Mouse (Mus musculus) intestine, embryonic 16.5 days (tissue): ENCODE data around the gene Ldb1. TPM values are rescaled to one million over a fixed set of nuclear protein-coding genes. Genes with fewer than 3 reads are reported as not detected.

Experiments used
- ATAC-seq: fragments of 200-750 bp; cut with Nextera tagmentation; 2 replicates; pipeline ENCODE4 v1.8.0; 2017; ENCODE audit warnings: moderate TSS enrichment, moderate library complexity
- H3K27ac ChIP-seq: fragments of 300-500 bp; sonication (generic); 2 replicates; pipeline ENCODE4 v1.5.1; 2014; ENCODE audit warnings: mild to moderate bottlenecking, low read length
- H3K27me3 ChIP-seq: fragments of 300-500 bp; sonication (generic); replicated peaks from 2 replicates; pipeline ENCODE4 v1.6.1; 2014; ENCODE audit warnings: low read length, control low read depth, mixed read lengths; ENCODE audit not compliant: control insufficient read depth, insufficient read depth
- H3K36me3 ChIP-seq: fragments of 300-500 bp; sonication (generic); 2 replicates; pipeline ENCODE4 v1.6.1; 2014; ENCODE audit warnings: low read length, control low read depth; ENCODE audit not compliant: control insufficient read depth, insufficient read depth
- H3K4me1 ChIP-seq: fragments of 300-500 bp; sonication (generic); 2 replicates; pipeline ENCODE4 v1.6.1; 2014; ENCODE audit warnings: low read length, control low read depth, mixed read lengths; ENCODE audit not compliant: control insufficient read depth, insufficient read depth
- H3K4me2 ChIP-seq: fragments of 300-500 bp; sonication (generic); 2 replicates; pipeline ENCODE4 v1.6.1; 2014; ENCODE audit warnings: low read depth, low read length, control low read depth
- H3K4me3 ChIP-seq: fragments of 300-500 bp; sonication (generic); 2 replicates; pipeline ENCODE4 v1.5.1; 2014; ENCODE audit warnings: mild to moderate bottlenecking, low read length
- H3K9ac ChIP-seq: fragments of 300-500 bp; sonication (generic); 2 replicates; pipeline ENCODE4 v1.6.1; 2014; ENCODE audit warnings: low read depth, low read length
- H3K9me3 ChIP-seq: fragments of 300-500 bp; sonication (generic); 2 replicates; pipeline ENCODE4 v1.6.1; 2016; ENCODE audit warnings: low read length, control low read depth; ENCODE audit not compliant: control insufficient read depth
- WGBS: fragments of 180-500 bp; shearing (Covaris S2); extraction: QIAGEN DNeasy Blood & Tissue Kit; methylation state at CpG from one replicate; pipeline ENCODE4 v1.1.7; 2014; 5-methylcytosine and 5-hydroxymethylcytosine counted together
- polyA plus RNA-seq: library from polyadenylated mRNA; unstranded; fragments of >200 nt; fragmentation: Nextera tagmentation; extraction: Ambion mirVana; gene quantifications from 2 replicates; pipeline ENCODE4 v1.2.1, GENCODE M21; 2015

Ldb1 gene
- polyA plus RNA-seq, 1 experiment from 2014 or later, result 23.3 TPM

- H3K27ac ChIP-seq, result no peak overlapping the region
- H3K9me3 ChIP-seq, result no peaks in the 10 kb centered on the region
- no peak overlapping the region for H3K9ac ChIP-seq
- H3K4me2 ChIP-seq, result no peak overlapping the region
- peaks cover 11% of the 10 kb centered on the region for H3K36me3 ChIP-seq
- ATAC-seq, result no peak
- H3K4me3 ChIP-seq, result no peak overlapping the region
- H3K27me3 ChIP-seq, result no peaks in the 10 kb centered on the region
- peaks cover 13% of the 10 kb centered on the region for H3K4me1 ChIP-seq
- WGBS, result 85% methylated on average over 7 of the region's 7 CpGs
Measured at GRCm38 (mm10) chr19:46073285-46073684, 28.3 kb upstream of the Ldb1 start.

DNA sequence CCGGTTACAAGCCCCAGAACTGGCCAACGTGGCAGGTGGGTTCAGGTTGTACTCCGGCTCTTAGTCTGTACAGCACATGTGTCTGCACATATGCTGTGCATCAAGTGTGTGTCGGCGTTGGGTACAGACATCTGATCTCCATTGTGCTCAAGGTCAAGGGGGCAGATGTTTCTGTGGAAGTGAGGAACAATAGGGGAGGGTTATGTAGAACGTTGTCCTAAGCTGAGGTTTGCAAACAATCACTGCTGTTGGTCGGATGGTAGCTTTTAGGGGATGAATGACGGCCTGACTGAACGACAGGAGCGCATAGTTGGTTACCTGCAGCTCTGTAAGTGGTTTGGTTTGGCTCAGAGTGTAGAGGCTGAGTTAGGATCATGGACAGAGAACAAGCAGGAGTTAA is 23.0 kb upstream of the Ldb1 start:
- peaks cover 48% of the 10 kb centered on the region for H3K36me3 ChIP-seq
- 78% methylated on average over 10 of the region's 10 CpGs for WGBS
- H3K4me1 ChIP-seq, result no peaks in the 10 kb centered on the region

DNA sequence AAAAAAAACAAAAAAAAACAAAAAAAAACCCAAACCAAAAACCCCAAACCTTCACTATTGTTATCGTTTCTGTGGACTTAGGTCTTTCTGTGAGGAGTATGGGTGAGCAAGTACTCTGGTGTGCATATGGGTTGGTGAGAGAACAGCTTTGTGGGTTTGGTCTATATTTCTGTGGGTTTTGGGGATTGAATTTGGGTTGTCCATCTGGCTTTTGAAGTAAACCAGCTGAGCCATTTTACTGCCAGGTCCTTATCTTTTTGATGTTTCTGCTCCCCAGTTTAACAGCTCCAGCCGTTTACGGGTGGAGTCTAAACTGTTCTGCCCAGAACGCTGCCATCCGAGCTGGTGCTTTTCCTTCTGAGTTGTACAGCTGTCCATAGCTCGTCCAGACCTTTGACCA is 15.8 kb upstream of the Ldb1 start:
- ATAC-seq, result no peak
- H3K36me3 ChIP-seq, result peaks cover 29% of the 10 kb centered on the region
- no peak overlapping the region for H3K27ac ChIP-seq
- WGBS, result 54% methylated on average over 6 of the region's 6 CpGs
- H3K4me2 ChIP-seq, result no peak overlapping the region
- H3K9ac ChIP-seq, result no peak overlapping the region
- peaks cover 16% of the 10 kb centered on the region for H3K4me1 ChIP-seq
- no peaks in the 10 kb centered on the region for H3K27me3 ChIP-seq
- no peak overlapping the region for H3K4me3 ChIP-seq
- H3K9me3 ChIP-seq, result no peaks in the 10 kb centered on the region

More for the DNA sequence above, 23.0 kb upstream of the Ldb1 start:
- Histone ChIP-seq H3K4me3 (no peak overlapping the region), H3K27ac (no peak overlapping the region), H3K27me3 (no peaks in the 10 kb centered on the region), H3K4me2 (no peak overlapping the region), H3K9ac (no peak overlapping the region), H3K9me3 (no peaks in the 10 kb centered on the region)
- no peak for ATAC-seq

GRCm38 (mm10) chr19:46058466-46058865 is 13.5 kb upstream of the Ldb1 start:
- H3K4me3 ChIP-seq, result no peak overlapping the region
- no peak overlapping the region for H3K9ac ChIP-seq
- no peaks in the 10 kb centered on the region for H3K27me3 ChIP-seq
- WGBS, result 95% methylated on average over 7 of the region's 7 CpGs
- H3K27ac ChIP-seq, result no peak overlapping the region
- ATAC-seq, result no peak
- H3K9me3 ChIP-seq, result no peaks in the 10 kb centered on the region
- no peak overlapping the region for H3K4me2 ChIP-seq
- peaks cover 18% of the 10 kb centered on the region for H3K4me1 ChIP-seq
- peaks cover 12% of the 10 kb centered on the region for H3K36me3 ChIP-seq

- no peaks in the 10 kb centered on the region for H3K9me3 ChIP-seq
- H3K4me2 ChIP-seq, result peak overlapping the region; percentile 70
- peaks cover under 1% of the 10 kb centered on the region; the same call in 1 of the 2 replicates for H3K36me3 ChIP-seq
- WGBS, result under 1% methylated on average over 41 of the region's 42 CpGs
- no peaks in the 10 kb centered on the region for H3K27me3 ChIP-seq
- peak overlapping the region; percentile 91 for H3K4me3 ChIP-seq
- H3K27ac ChIP-seq, result peak overlapping the region; percentile 95
- ATAC-seq, result peak; percentile 79
- peak overlapping the region; percentile 83 for H3K9ac ChIP-seq
- peaks cover 18% of the 10 kb centered on the region for H3K4me1 ChIP-seq
Measured at GRCm38 (mm10) chr19:46056947-46057607, 12.1 kb upstream of the Ldb1 start.

- WGBS, result under 1% methylated on average over 52 of the region's 52 CpGs
- Histone ChIP-seq H3K36me3 (no peaks in the 10 kb centered on the region; the same call in 1 of the 2 replicates), H3K27ac (peak overlapping the region; percentile 95), H3K9me3 (no peaks in the 10 kb centered on the region), H3K4me1 (peaks cover 18% of the 10 kb centered on the region), H3K4me2 (peak overlapping the region; percentile 70), H3K27me3 (no peaks in the 10 kb centered on the region), H3K4me3 (peak overlapping the region; percentile 91), H3K9ac (peak overlapping the region; percentile 83)
- peak; percentile 97 for ATAC-seq
Measured at GRCm38 (mm10) chr19:46056388-46056946, 11.5 kb upstream of the Ldb1 start.

DNA sequence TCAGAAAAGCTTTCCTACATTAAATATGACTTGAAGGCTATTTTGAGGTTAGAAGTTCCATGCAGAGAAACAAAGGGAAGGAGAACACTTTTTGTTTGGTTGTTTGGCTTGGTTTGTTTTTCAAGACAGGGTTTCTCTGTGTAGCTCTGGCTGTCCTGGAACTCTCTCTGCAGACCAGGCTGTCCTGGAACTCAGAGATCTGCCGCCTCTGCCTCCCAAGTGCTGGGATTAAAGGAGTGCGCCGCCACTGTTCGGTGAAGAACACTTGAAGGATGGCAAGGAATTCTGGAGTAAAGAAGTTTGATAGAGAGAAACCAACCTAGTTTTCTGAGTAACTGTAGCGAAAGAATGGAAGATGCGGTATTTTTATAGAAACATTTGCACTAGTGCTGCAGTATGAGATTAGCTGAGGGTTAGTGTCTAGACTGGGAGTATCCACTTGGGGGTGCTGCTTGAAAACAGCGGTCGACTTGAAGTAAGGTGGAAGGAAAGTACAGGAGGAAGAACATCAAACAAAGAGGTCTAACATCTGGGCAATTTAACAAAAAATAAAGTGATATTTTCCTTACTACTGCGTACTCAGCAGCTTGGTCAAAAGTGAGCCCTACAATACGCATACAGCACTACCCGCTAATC is 10.9 kb upstream of the Ldb1 start:
- H3K9ac ChIP-seq, result peak overlapping the region; percentile 83; the same call in 1 of the 2 replicates

DNA sequence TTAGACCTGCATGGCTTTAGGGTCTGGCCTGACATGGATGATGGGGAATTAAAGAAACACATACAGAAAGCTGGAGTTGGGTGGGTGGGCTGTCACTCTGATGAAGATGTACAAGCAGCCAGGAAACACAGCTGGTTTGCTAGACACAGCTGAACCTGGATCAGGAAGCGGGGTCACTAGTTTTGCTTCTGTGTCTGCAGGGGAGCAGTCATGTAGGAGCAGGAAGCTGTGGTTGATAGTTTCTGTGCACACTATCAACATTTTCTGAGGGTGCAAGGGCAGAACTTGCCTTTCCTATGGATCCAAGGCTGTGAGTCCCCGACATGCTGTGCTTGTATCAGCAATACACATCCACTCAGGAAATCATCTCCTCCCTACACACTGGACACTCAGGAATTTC is 5.4 kb upstream of the Ldb1 start:
- Histone ChIP-seq H3K27ac (no peak overlapping the region), H3K4me2 (no peak overlapping the region), H3K9ac (no peak overlapping the region), H3K36me3 (no peaks in the 10 kb centered on the region), H3K9me3 (no peaks in the 10 kb centered on the region), H3K27me3 (no peaks in the 10 kb centered on the region), H3K4me3 (no peak overlapping the region), H3K4me1 (peaks cover 3% of the 10 kb centered on the region; the same call in 1 of the 2 replicates)
- no peak for ATAC-seq
- 68% methylated on average over 2 of the region's 2 CpGs for WGBS

More for the DNA sequence above, 10.9 kb upstream of the Ldb1 start:
- H3K4me1 ChIP-seq, result peaks cover 18% of the 10 kb centered on the region
- H3K27me3 ChIP-seq, result no peaks in the 10 kb centered on the region
- peak overlapping the region; percentile 91 for H3K4me3 ChIP-seq
- no peaks in the 10 kb centered on the region for H3K9me3 ChIP-seq
- ATAC-seq, result peak; percentile 86
- peak overlapping the region; percentile 70 for H3K4me2 ChIP-seq
- H3K27ac ChIP-seq, result no peak overlapping the region; the same call in 1 of the 2 replicates
- H3K36me3 ChIP-seq, result no peaks in the 10 kb centered on the region
- under 1% methylated on average over 11 of the region's 11 CpGs for WGBS

- H3K27ac ChIP-seq, result no peak overlapping the region
- no peak overlapping the region for H3K4me3 ChIP-seq
- WGBS, result 77% methylated on average over 4 of the region's 4 CpGs
- no peak overlapping the region for H3K4me2 ChIP-seq
- H3K9me3 ChIP-seq, result no peaks in the 10 kb centered on the region
- no peaks in the 10 kb centered on the region for H3K27me3 ChIP-seq
- H3K9ac ChIP-seq, result no peak overlapping the region
- peaks cover 4% of the 10 kb centered on the region for H3K4me1 ChIP-seq
- no peaks in the 10 kb centered on the region for H3K36me3 ChIP-seq
- ATAC-seq, result no peak
Measured at GRCm38 (mm10) chr19:46049129-46049528, 4.1 kb upstream of the Ldb1 start.
